Mouse (Mus musculus) cerebellum, postnatal 25 days (tissue): ENCODE measurements around the gene Sned1.

Experiments
- DNase-seq, 2 experiments: peaks; one replicate each; pipeline ENCODE4 v3.0.0; 2021; ENCODE audit warnings: mixed read lengths in 2 of 2

Gene Sned1

DNA sequence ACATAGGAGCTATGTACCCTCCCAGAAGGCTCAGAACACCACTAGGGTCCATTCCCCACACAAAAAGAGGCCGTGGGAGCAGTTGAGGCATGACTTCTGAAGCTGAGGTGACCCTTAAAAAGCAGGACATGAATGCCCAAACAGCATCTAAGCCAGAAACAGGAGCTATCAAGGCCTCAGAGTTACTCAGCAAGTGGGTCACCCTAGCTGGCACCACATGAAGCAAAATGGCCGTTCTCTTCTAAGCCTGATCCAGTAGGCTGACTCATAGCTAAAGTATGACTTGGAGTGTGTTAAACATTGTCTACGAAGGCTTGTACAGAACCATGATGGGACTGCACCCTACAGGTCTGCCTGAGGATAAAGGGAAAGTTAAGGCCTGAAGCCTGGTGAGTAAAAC, 90.8 kb downstream of the Sned1 start:
- no peak for DNase-seq

DNA sequence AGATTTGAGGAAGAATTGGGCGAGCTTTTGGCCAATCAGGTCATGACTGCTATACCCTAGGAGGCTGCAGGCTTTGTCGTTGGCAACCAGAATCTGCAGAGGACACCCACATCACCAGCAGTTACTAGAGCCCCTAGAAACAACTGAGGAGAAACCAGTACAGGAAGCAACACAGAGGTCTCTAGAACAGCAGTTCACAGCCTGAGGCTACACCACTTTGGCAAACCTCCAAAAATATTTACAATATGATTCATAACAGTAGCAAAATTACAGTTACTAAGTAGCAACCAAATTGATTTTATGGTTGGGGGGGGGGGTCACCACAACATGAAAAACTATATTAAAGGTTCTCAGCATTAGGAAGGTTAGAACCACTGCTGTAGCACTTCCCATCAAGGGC, 99.0 kb downstream of the Sned1 start:
- DNase-seq: no peak

DNA sequence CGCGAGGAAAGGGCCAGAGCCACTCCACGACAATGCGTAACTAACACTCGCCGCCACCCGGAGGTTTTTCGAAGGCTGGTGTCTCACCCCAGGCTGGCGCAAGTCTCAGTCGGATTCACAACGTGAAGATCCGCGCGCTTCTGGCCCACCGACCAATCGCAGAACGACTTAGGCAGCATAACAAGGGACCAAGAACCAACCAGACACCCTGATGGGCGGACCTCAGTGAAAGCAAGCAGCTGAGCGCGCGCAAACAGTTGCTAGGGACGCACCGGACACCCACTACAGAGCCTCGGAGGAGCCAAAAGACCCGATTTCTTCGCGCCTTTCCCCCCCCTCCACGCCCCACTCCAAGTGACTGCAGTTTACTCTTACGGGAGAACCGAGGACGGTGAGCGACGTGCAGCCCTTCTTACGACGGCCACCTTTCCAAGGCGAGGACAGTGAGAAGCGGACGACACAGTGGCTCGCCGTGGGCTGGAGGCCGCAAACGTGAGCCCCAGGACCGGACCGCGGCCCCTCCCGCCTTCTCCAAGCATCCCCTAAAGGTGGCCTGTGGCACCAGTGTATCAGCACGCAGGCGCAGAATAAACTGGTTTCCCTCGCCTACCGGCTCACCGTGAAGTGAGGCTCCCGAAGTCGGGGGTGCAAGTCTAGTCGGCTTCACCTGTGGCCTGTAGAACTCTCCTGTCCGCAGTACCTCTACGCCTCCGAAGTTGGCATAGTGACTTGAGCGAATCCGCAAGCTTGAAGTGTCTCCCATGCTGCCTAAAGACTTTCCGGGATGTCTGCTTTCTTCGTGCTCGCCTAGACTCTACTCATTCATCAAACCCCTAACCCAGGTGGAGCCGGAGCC, 107.2 kb downstream of the Sned1 start, which contains the start of the genes Ppp1r7 and Pask:
TSS of gene Ppp1r7 (plus strand) at position 207 of the 856 bp plus-strand sequence.
TSS of gene Pask (minus strand) at position 835 of the 856 bp plus-strand sequence.
- peak; percentile 95 to 97 for DNase-seq

DNA sequence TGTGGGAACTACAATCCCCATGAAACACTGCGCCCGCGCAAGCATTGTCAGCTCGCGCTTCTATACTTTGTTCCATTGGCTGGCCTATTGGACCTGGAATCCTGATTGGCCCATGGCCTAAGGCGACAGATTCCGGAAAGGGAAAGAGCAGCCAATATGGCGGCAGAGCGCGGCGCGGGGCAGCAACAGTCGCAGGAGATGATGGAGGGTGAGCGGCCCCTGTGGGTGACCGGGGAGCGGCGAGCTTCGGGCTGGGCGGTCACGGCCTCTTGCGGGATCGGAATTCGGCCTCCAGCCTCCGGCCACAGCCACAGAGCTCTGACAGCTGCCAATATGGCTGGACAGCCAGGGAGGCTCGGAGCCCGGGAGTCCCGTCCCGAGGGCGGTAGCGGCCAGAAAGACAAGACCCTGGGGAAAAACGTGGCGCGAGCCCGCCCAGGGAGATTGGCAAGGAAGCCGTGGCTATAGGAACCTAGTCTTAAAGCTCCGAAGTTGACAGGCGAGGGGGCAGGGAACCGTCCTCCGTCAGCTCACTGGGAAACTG, 107.9 kb downstream of the Sned1 start:
- peak; percentile 94 to 96 for DNase-seq

DNA sequence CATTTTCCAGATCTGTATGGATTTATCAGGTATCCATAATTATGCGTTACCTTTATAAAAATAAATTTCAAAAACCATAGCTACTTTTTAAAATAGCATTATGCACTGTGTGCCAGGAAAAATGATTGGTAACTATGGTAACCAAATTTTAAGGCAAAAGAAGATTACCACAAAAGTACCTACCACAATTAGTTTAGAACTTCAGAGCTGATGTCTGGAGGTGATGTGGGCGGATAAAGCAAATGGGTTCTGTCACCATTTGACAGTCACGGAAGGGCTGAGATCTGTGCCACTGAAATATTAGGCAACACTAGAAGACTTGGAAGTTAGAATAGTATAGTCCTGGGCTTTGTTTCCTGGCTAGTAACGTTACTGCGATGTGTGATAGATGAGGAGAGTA, 111.5 kb downstream of the Sned1 start:
- no peak for DNase-seq

DNA sequence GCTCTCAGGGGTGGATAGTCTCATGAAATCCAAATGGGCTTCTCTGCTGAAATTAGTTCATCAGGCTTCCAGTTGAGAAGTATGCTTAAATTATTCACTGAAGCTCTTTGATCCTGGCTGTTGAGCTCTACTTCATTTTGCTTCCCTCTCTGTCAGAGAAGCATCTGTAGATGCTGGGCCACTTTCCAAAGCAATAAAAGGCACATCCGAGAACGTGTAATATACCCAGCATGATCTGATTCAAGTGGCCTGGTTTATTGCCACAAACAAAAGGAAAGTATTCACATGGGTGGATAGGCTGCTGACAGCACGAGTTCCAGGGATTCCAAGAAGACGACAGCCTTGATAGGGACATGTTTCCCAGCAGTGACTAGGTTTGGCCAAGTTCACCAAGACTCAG, 114.1 kb downstream of the Sned1 start:
- no peak for DNase-seq
